Mouse (Mus musculus) urinary bladder, postnatal 14 days (tissue): ENCODE measurements at regions not wholly inside any gene's neighbourhood (a gene's known extent, or its start where the extent isn't known, plus 50 kb on each side); places are given as distances from the start of the nearest gene placed in this dataset.
"Not testable (repeated sequence)": the region's sequence is repeated elsewhere in the genome, so short reads cannot be mapped to it uniquely, and the experiment has no call there.

Experiments used
- DNase-seq: peaks from one replicate; pipeline ENCODE4 v3.0.0; 2021; ENCODE audit warnings: low spot score

GRCm38 (mm10) chr1:137220226-137220625 is 260.0 kb upstream of the Nr5a2 start:
- no peak for DNase-seq

GRCm38 (mm10) chr1:137218611-137219010 is 258.4 kb upstream of the Nr5a2 start:
- DNase-seq, result no peak

- DNase-seq, result no peak
Observed at GRCm38 (mm10) chr1:137218096-137218495, 257.8 kb upstream of the Nr5a2 start.

- DNase-seq, result no peak
Observed at GRCm38 (mm10) chr1:137217206-137217605, 257.0 kb upstream of the Nr5a2 start.

DNA sequence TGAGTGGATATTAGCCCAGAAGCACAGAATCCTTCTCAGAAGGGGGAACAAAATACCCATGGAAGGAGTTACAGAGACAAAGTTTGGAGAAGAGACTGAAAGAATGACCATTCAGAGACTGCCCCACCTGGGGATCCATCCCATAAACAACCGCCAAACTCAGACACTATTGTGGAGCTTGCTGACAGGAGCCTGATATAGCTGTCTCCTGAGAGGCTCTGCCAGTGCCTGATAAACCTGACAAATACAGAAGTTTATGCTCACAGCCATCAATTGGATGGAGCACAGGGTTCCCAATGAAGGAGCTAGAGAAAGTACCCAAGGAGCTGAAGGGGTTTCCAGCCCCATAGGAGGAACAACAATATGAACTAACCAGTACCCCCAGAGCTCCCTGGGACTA is 254.1 kb upstream of the Nr5a2 start:
- not testable (repeated sequence) for DNase-seq

GRCm38 (mm10) chr1:137213717-137214116 is 253.5 kb upstream of the Nr5a2 start:
- DNase-seq, result no peak

GRCm38 (mm10) chr1:137212856-137213255 is 252.6 kb upstream of the Nr5a2 start:
- no peak for DNase-seq

GRCm38 (mm10) chr1:137204371-137204770 is 244.1 kb upstream of the Nr5a2 start:
- no peak for DNase-seq

DNA sequence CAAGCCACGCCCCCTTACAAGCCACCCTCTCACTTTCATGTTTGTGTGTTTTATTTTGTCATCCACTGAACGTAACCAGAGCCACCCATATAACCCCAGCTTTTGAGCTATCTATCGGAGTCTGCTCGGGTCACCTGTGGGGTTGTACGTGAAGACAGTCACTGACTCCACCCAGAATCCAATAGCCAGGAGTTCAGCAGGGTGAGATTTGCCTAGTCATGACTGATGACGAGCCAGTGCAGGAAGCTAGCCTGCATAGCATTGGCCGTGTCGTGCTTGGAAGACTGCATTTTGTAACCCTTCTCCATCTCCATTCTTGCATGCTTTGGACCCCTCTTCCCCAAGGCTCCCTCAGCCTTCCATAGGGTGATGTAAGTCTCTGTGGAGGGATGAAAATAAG is 243.3 kb upstream of the Nr5a2 start:
- no peak for DNase-seq

DNA sequence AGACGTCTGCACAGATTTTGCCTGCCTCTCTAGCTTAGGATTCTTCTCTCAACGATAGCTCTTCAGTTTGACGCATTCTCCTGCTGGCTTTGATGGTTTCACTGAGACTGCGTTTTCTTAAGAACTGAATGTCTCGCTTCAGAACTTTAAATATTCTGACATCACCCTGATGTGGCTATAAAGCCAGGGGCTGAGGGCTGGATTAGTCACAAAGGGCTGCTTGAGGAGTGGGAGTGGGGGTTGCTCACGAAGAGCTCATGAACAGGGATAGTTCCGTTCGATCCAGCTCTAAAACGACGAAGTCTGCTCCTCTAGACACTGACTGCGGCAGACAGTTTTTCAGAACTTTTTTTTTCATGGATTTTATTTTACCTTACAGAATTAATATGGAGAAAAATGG is 240.7 kb upstream of the Nr5a2 start:
- DNase-seq, result no peak

DNA sequence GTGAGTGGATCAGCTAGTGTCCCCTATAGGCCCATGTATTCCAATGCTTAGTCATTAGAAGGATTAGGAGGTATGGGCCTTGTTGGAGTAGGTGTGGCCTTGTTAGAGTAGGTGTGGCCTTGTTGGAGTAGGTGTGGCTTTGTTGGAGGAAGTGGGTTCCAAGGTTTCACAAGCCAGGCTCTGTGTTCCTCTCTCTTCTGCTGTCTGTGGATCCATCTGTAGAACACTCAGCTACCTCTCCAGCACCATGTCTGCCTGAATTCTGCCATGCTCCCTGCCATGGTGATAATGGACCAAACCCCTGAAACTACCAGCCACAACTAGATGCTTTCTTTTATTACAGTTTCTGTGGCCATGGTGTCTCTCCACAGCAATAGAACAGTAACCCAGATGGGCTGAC is 235.7 kb upstream of the Nr5a2 start:
- no peak for DNase-seq

DNA sequence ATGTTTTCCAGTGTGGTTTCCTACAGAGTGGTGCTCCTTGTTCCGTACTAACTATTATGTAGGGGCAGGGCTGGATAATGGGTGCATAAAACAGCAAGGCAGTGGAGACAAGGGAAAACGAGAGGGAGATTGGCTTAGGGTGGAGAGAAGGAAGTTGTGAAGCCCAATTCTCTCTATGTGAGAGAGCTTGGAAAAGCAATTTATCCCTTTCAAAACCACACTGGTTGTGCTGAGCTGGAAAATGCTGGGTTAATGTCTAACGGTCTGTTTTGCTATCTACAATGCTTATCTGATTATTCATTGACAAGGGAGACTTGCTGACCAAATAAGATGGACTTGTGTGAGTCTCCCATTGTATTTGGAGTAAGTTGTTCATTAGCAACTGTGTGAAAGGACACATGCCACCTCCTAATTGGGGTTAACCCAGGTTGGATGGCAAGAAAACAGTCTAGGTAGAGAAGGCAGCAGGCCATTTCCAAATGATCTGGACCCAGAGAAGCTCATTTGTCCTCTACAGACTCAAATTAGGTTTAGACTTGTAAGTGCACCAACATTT is 234.9 kb upstream of the Nr5a2 start:
- DNase-seq, result no peak

DNA sequence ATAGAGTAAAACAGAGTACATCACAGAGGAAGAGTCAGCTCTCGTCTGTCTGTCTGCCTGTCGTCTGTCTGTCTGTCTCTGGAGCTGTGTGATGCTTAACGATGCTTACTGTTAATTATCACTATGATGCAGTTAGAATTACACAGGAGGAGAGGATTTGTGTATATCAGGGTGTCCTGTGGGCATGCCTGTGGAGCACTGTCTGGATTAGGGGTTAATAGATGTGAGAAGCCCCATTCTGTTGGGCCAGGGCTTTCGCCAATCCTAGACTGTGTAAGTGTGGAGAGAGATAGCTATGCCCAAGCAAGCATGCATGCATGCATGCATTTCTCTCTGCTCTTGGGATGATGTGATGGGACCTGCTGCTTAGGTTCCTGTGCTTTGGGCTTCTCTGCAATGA is 218.0 kb upstream of the Nr5a2 start:
- DNase-seq, result no peak

- no peak for DNase-seq
Observed at GRCm38 (mm10) chr1:137176696-137177095, 216.4 kb upstream of the Nr5a2 start.

GRCm38 (mm10) chr1:137174081-137174480 is 213.8 kb upstream of the Nr5a2 start:
- DNase-seq, result no peak

DNA sequence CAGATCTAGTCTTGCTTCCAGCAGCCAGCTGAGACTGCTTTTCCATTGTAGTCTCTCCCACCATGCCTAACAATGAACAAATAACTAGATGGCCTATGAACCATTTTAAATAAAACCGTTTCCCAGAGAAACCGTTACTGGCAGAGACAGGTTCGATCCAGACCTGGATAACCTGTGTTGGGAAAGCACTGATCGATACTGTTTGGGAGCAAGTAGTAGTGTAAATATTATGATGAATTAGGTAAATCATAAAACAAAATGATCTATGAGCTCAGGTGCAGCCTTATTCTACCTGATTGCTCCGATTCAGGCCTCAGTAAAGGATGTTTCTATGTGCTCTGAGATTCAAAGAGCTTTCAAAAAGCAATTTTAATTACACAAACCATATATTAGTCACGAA is 211.9 kb upstream of the Nr5a2 start:
- no peak for DNase-seq

DNA sequence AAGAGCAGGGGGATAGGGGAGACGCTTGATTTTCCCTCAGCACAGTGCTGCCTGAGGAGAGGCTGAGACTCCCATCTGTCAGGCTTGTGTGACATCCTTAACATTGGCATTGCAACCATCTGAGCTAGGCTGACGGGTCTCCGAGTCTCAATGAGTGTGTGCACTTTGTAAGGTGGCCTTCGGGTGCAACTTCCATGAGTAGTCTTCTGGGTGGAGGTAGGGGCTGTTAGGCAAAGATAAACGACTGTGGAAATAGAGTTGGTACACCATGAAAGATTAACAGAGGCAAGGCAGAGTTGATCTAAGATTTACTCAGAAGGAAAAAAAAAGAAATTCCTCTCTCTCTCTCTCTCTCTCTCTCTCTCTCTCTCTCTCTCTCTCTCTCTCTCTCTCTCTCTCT is 211.2 kb upstream of the Nr5a2 start:
- no peak for DNase-seq

DNA sequence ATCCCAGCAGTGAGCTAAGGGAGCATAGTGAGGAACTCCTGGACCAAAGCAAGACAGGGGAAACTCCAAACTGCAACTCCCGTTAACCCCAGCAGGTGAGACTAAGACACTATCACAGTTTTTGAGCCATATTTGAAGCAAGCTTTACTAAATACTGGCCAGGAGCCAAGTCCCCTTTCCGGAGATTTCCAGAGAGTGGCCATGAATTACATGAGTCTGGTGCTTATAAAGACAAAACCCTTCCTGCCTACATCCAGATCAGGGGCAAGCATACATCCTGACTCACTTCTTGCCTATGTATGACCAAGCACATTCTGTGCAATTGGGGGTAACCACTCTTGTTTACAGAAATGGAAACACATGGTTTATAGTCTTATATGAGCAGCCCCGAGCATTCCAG is 187.6 kb upstream of the Nr5a2 start:
- DNase-seq, result no peak

- DNase-seq, result peak; percentile 34
Observed at GRCm38 (mm10) chr1:137141879-137142570, 181.8 kb upstream of the Nr5a2 start.

GRCm38 (mm10) chr1:137141372-137141771 is 181.1 kb upstream of the Nr5a2 start:
- no peak for DNase-seq

- no peak for DNase-seq
Observed at GRCm38 (mm10) chr1:137136156-137136555, 175.9 kb upstream of the Nr5a2 start.

- DNase-seq, result no peak
Observed at GRCm38 (mm10) chr1:137133734-137134133, 173.5 kb upstream of the Nr5a2 start.

DNA sequence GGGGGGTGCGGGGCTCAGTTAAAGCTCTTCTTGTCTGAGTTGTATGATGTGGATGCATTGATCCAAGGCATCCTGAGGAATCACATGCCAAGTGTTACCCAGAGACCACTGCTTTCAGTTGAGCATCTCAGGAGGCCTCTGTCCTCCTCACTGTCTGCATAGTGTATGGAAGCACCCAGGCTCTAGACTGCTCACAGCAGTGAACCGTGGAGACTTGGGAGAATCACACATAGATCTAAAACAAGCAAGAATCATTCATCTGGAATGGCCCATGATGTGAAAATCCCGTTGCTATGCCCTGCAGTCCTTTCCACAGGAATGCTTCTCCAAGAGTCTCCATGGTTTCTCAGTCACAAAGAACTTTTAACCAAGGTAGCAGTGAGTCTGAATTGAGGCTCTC is 170.0 kb upstream of the Nr5a2 start:
- DNase-seq, result no peak

GRCm38 (mm10) chr1:137129116-137129515 is 168.9 kb upstream of the Nr5a2 start:
- DNase-seq, result no peak
